Mouse (Mus musculus) liver, postnatal 0 days (tissue): Measurements from ENCODE around the gene Tmem238l.

Source experiments
- CTCF ChIP-seq: sonication (generic); IDR thresholded peaks from 2 replicates; pipeline ENCODE4 v1.5.1; 2016; ENCODE audit warnings: antibody characterized with exemption, low read depth
- EP300 ChIP-seq: IDR thresholded peaks from 2 replicates; pipeline ENCODE4 v1.6.1; 2016; ENCODE audit warnings: antibody characterized with exemption, low read depth, mild to moderate bottlenecking

GRCm38 (mm10) chr11:66928311-66928710 lies 28.1 kb upstream of the Tmem238l start:
- no peak for TF ChIP-seq CTCF
- TF ChIP-seq EP300: no peak
